Mouse (Mus musculus) embryo, embryonic 9.5 days (tissue): Measurements from ENCODE around the gene Il21.

ENCODE experiments used
- DNase-seq: peaks from one replicate; pipeline ENCODE4 v3.0.0-alpha.2; 2017; ENCODE audit errors: extremely low spot score

Il21 gene

GRCm38 (mm10) chr3:37191953-37192352 lies 40.5 kb downstream of the Il21 start:
- DNase-seq = no peak

DNA sequence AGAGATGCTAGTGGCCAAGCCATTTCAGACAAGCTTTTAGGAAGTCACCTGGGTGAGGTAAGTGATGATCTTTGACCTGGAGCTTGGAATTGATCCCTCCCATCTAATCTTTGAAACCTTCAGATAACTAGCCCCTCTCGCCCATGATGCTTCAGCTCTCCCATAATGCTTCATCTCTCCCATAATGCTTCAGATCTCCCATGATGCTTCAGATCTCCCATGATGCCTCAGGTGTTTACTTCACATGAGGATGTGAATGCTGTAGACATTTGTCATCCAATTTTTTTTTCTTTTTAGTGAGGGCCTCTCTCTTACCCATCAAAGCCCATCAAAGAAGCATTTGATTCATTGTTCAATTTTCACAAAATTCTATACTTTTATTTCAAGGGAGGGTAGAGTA lies 46.9 kb downstream of the Il21 start:
- DNase-seq = no peak

DNA sequence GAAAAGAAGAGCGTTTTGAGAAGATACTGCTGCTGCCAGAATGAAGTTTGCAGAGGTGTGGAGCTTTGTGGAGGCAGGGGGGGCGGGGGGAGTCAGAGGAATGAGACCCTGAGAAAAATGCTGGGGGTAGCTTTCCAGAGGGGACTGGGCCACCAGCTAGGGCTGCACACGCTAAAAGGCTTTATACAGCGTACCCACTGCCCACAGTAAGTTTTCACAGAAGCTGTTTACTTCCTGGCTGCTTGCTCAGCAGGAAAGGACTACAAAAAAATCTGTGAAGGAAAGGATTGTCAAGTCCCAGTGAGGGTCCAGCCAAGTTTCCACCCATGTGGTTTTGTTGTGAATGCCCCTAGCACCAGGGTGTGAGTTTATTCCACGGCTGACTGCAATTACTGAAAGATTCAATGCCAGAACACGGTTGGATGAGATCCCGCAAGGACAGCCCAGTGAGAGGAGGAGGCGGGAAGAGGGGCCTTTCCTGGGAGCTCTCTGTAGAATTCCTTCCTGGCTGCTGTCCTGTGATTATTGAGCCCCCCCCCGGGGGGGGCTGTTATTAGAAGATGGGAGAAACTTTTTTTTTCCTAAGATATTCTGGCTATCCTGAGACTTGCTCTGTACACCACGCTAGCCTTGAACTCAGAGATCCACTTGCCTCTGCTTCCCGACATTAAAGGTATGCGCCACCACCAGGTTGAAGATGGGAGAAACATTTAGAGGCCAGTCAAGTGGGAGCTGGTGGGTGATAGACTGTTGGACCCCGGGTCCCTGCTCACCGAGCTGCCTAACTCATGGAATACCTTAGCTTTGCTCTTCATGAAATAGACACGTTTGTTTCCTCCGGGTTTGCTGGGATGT lies 49.8 kb downstream of the Il21 start:
- peak; percentile 10 for DNase-seq

DNA sequence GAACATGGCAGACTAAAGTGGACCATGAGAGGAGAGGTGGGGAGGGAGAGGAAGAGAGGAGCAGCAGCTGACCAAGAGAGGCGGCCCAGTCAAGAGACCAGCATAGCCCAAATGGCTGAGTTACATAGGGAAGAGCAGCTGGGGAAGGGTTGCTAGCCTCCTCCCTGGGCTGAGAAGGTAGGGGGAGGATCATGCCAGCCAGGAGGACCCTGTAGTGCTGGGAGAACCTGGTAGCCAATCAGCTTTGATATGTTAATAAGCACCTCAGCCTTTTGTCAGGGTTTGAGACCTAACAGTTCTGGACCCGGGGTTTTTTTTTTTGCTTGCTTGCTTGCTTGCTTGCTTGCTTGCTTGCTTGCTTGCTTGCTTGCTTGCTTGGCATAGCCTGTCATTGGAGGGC lies 51.4 kb downstream of the Il21 start:
- no peak for DNase-seq

DNA sequence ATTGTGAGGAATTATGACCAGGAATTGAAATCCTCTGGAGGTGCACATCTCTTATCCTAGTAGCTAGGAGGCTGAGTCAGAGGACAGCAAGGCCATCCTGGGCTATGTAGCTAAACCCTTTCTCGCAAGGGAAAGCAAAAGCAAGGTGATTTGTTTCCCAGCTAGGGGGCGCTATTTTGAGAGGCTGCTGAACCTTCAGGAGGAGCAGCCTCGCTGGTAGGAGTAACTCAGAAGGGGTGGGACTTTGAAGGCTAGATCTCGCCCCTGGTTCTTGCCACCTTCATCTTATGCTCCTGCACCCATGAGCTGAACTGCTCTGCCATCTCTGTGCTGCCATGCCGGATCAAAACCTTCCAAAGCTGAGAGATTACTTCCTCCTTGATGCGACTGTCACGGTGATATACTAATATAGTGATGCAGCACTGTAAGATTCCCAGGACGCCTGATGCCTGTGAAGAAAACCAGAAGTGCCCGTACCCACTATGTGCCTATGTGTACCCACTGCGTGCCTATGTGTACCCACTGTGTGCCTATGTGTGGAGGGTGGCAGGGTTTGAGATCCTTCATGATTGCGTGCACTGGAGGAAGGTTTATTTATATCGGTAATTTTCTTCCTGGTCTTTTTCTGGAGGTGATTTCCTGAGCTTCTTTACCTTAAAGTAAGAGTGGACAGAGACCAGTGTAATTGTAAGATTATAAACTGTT lies 52.2 kb downstream of the Il21 start:
- no peak for DNase-seq

- no peak for DNase-seq
Measured at GRCm38 (mm10) chr3:37179472-37179871, 53.0 kb downstream of the Il21 start.

DNA sequence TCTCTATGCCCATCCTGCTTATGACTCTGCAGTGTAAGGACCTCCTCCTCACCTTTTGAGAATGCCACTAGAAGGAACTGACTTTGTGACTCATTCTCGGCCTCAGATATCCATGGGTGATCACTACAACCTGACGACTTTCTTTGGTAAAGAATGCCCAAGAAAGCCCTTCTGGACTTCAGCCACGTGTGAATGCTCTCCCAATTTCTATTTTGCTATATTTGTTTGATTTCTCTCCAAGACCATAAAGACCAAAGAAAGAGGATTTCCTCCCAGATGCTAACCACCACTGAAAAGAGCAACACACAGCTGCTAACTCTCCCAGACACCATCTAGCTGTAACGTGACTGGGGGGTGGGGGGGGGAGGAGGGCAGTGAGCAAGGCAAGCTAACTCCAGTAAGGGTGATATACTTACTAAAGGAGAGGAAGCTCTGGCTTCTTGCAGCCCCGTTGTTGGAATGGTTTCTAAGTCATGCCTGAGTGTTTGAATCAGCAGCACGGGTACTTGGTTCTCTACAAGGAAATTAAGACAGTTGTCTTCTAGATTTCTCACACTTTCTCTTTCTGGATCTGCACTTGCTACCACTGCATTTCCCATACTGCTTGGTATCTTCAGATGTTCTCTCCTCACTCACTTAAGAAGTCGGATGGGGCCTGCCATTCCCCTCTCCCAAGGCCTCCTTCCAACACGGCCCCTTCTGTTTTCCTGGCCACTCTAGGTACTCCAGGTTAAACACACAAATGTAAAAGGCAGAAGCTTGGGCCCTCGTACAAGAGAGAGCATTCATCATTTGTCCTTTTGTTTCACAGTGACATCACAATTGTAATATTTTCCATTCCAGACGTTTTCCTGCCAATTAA lies 57.5 kb downstream of the Il21 start:
- DNase-seq = no peak

GRCm38 (mm10) chr3:37173285-37173684 lies 59.2 kb downstream of the Il21 start:
- no peak for DNase-seq
